Comparison of ENCODE assay signal across 16 mouse cellular contexts in the genomic region with DNA sequence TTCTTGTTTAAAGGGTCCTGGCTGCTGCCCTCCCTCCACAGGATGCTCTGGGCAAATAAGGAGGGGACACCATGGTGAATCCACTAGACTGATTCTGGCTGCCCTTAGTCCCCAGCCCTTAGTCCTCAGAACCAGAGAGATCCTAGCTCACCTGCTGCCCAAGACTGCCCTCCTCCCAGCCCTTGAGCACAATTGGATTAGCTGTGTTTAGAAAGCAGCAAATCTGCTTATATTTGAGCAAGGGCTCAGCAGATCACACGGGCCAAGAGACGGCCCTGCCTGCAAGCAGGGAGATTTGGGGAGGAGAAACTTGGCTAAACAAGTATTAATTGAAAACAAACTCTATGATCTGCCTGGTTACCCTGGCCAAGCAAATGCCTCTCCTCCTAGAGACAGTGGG. TPM values are rescaled to one million over a fixed set of nuclear protein-coding genes. Genes with fewer than 3 reads are reported as not detected.
"Had no signal": no experiment of that assay in that cellular context is flagged by ENCODE, and none has a peak within 500 bp of the region (broad histone marks: within the 10 kb centered on the region; RNA-seq: fewer than 3 reads in every experiment).

No protein-coding gene starts in this region.

- H3K4me3 ChIP-seq: intestine, embryonic 15.5 days; kidney, embryonic 15.5 days; left cerebral cortex, adult 2 months; limb, embryonic 12.5 days; liver, embryonic 15.5 days; midbrain, embryonic 15.5 days had no signal

- H3K4me2 ChIP-seq: intestine, embryonic 15.5 days; kidney, embryonic 15.5 days; limb, embryonic 12.5 days; liver, embryonic 15.5 days; midbrain, embryonic 15.5 days had no signal

- H3K9ac ChIP-seq: intestine, embryonic 15.5 days; kidney, embryonic 15.5 days; limb, embryonic 12.5 days; liver, embryonic 15.5 days; midbrain, embryonic 15.5 days had no signal

- H3K27ac ChIP-seq: intestine, embryonic 15.5 days; kidney, embryonic 15.5 days; left cerebral cortex, adult 2 months; limb, embryonic 12.5 days; liver, embryonic 15.5 days; midbrain, embryonic 15.5 days had no signal

- H3K9me3 ChIP-seq: intestine, embryonic 15.5 days; kidney, embryonic 15.5 days; limb, embryonic 12.5 days; liver, embryonic 15.5 days; midbrain, embryonic 15.5 days had no signal

- ATAC-seq: intestine, embryonic 15.5 days; midbrain, embryonic 15.5 days had no signal

- H3K36me3 ChIP-seq: intestine, embryonic 15.5 days; kidney, embryonic 15.5 days; limb, embryonic 12.5 days; liver, embryonic 15.5 days; midbrain, embryonic 15.5 days had no signal

- H3K27me3 ChIP-seq: intestine, embryonic 15.5 days; midbrain, embryonic 15.5 days had no signal

- DNase-seq: kidney, adult 18-20 months; kidney, postnatal 25 days; lung, adult 2 months; lung, postnatal 14 days; right cerebral cortex, postnatal 25 days; thymus, adult 2 months; thymus, postnatal 25 days had no signal

RNA-seq across cellular contexts. Expression of gene Ccdc188, which starts 38.1 kb away (rescaled TPM):
- polyA plus RNA-seq: intestine, embryonic 15.5 days; kidney, embryonic 15.5 days; limb, embryonic 12.5 days; liver, adult 2 months; liver, embryonic 15.5 days; lung, adult 2 months; neural tube, embryonic 14.5 days; small intestine, adult 2 months had no signal

RNA-seq across cellular contexts. Expression of gene Rtn4r, which starts 52.1 kb away (rescaled TPM):
- polyA plus RNA-seq: liver, adult 2 months had no signal
